Mouse (Mus musculus) adrenal gland, postnatal 25 days (tissue): Measurements from ENCODE around the gene Fbxo6. TPM values are rescaled to one million over a fixed set of nuclear protein-coding genes. Genes with fewer than 3 reads are reported as not detected.

Experiments
- DNase-seq: peaks from one replicate; pipeline ENCODE4 v3.0.0; 2021; ENCODE audit warnings: mixed read lengths
- total RNA-seq: library from RNA; stranded (reverse); gene quantifications from 2 replicates; pipeline ENCODE4 v1.2.3, GENCODE M21; 2021

Gene Fbxo6
- total RNA-seq, 1 experiment from 2014 or later, result 55.3 TPM

DNA sequence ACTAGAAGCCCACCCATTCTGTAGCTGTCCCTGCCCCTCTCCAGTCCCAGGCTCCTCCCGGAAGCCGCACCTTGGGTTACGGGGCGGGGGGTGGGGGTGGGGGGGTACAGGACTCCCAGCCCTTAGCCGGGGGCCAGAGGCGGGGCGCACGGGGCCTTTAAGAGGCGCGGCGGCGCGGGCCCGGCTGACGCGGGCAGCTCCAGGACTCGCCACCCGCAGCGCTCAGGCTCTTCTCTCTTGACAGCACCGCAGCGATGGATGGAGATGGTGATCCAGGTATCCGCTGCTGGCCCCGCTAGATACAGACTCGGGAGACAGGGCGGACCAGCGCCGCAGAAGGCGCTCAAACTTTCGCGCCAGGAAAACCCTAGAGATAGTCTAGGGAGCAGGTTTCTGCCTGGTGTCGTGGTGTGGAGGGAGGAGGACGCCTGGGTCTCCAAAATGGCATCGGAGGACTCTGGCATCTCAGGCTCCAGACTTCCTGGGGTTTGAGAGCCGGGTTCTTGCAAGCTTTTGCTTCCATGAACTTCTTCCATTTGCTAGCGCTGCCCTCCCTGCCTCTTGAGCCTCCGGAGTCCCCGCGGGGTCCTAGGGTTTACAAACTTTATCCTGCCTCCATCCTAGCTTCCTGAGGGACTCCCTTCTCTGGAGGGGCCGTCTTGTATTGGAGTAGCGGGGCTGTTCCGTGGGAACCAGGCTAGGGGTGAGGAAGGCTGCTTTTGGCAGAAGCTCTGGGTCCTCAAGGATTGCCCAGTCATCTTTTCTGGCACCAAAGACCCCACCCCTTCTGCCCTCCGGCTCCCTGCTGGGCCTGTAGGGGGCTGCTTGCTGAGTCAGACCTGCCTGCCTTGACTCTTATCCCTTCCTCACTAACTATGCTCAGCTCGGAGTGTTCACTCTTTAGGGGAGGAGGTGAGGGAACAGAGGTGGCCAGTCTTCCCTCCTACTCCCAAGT is 8.8 kb upstream of the Fbxo6 start, which contains the start of the genes Fbxo44 and Fbxo2:
Fbxo44 (minus strand) TSS at position 47 of the 955 bp plus-strand sequence.
Fbxo2 (plus strand) TSS at position 186 of the 955 bp plus-strand sequence.
- peak; percentile 49 for DNase-seq

DNA sequence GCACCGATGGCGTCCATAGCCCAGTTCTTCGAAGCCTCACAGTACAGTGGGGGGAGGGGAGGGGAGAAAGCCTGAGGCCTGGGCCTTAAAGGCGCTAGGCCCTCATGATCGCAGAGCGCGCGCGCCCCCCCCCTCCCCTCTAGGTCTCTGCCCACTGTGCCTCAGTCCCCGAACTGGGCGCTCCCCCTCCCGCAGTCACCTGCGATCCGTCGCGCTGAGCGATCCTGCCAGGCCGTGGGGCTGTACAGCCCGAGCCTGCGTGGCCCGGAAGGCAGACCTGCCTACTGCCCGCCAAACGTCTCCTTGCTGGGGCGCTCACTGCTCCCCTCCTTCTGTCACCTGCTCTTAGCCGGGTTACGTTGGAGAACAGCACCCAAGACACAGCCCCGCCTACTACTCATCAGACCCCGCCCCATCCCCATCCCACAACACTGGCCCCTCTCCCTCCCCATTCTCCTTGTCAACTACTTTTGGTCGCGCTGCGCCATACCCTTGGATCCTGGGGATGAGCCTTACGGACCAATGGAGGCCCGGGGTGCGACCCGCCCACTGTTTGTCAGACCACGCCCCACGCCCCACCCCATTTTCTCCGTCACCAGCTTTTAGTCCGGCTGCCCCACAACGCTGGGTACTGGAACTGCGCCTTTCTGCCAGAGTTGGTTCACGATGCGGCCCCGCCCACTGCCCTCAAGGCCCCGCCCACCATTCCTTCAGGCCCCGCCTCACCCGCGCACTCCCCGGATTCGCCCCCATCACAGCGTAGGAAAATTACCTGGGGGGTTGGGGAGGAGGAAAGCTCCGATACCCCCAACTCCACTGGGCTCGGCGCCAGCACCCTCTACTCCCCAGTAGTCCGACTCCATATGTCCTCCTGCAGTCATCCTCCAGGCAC is 7.8 kb upstream of the Fbxo6 start:
- DNase-seq, result peak; percentile 94

DNA sequence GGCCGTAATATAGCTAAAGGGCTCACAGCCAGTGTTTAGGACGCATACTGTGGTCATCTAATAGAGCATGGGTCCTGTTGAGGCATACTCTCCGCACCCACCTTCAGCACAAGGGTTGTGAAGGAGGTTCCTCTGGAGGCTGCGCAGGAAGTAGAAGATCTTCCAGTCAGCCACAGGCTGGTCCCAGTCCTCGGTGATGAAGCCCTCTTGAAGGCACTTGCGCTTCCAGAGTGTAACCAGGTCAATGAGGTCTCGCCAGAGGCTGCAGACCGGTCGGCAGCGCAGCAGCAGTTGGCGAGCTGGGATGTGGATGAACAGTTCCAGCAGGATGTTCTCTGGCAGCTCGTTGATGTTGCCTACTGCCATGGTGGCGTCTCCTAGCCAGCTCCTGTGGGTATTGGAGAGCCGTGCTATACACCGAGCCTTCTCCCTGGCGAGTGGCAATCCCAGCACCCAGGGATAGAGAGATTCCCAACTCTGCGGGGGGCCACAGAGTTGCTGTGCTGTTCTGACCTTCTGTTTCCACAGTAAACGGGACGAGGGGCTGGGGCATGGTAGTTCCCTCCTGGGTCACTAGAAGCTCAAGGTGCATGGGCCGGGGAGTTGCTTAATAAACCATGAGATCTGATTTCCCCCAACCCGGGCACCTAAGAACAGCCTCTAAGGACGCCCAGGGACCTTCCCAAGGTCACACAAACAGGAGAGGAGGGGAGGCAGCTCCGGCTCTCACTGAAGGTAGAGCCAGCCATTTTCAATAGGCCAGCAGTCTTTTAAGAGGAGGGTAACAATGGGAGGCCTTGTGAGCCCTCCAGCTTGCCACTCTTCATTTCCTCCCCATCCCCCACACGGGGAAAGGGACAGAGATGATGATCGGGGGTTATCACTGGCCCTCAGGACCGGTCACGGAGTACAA is 6.8 kb upstream of the Fbxo6 start:
- no peak for DNase-seq

GRCm38 (mm10) chr4:148154982-148155381 is 3.0 kb upstream of the Fbxo6 start:
- DNase-seq, result no peak

DNA sequence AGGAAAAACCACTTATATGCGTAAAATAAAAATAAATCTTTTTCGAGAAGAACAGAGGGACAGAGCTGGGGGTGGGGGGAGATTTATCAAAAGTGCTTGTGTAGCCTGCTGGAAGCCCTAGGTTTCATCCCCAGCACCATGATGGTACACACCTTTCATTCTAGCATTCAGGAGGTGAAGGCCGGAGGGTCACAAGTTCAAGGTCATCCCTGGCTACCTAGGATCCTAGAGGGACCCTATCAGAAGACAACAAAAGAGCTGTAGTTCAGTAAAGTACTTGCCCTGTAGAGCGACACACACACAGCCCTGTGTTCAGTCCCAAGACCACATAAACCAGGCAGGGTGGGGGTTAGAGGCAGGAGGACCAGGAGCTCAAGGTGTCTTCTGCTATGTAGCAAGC is 2.1 kb upstream of the Fbxo6 start:
- no peak for DNase-seq

GRCm38 (mm10) chr4:148152547-148152946 is 607 bp upstream of the Fbxo6 start:
- DNase-seq, result no peak

GRCm38 (mm10) chr4:148150953-148151266 is 1.0 kb downstream of the Fbxo6 start:
- no peak for DNase-seq

DNA sequence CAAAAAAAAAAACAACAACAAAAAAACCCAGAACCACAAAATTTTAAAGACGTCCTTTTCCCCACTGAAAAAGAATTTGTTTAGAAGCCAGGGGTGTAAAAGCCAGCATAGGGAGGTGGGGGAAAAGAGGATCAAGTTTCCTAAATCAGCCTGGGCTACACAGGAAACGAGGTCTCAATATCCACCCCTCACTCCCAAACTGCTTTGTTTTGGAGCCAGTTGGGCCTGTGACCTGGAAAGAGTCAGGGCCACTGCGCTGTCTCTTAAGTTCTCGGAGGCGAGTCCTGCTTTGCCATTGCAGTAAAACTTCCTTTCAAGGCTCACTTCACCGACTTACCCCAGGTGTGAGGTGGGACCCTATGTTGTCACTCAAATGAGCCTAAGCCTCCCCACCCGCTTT is 1.7 kb downstream of the Fbxo6 start:
- DNase-seq, result no peak

- no peak for DNase-seq
Observed at GRCm38 (mm10) chr4:148149540-148149939, 2.4 kb downstream of the Fbxo6 start.

DNA sequence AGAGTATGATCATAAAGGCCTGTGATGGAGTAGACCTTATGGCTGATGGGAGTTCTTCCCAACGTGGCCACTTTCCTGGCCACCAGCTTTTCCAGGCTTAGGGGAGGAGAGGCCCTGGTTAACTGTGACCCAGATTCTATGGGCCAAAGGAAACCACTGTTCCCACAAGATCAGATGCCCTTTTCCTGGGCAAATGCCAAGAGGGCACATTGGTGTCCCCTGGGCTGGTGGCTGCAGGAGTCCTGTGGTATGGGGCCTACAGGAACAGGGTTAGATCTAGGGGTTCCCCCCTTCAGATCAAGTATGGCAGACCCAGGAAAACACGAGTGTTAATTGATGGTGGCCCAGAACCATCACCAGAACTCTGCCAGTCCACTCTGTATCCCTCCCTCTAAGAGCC is 4.2 kb downstream of the Fbxo6 start:
- DNase-seq, result no peak

- DNase-seq, result no peak
Observed at GRCm38 (mm10) chr4:148143721-148144120, 8.2 kb downstream of the Fbxo6 start.

DNA sequence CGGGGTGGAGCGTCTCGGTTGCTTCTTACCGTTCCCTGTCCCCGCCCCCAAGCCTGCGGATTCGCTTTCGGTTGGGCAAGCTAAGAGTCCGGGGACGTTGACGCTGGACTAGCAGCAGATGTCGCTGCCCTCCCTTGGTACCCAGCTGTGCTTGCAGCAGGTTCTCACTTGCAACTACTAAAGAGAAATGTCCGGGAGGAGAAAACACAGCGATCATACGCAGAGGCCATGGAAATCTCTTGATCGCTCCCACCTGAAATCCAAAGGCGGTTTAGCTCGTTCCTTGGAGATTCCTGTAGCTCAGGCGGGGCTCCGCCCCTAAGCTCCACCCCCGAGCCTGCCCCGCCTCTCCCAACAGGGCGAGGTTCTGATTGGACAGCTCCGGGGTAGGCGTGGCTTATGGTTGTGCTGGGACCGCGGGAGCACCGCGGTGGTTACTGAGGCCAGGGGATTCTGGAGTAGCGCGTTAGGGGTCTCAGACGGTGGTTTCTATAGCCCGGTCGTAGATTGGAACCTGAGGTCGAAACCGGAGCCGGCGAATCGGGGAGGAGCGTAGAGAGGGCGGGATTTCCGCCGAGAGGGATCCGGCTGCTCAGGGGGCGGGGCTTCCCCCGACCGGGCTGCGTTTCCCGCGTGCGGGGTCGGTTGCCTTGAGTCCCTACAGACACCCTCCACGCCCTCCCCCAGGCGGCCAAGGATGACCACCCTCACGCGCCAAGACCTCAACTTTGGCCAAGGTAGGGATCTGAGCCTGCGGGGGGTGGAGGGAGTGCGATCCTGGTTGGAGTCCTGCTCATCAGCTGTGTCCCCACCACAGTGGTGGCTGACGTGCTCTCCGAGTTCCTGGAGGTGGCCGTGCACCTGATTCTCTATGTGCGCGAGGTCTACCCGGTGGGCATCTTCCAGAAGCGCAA is 11.6 kb downstream of the Fbxo6 start:
- DNase-seq, result peak; percentile 90

DNA sequence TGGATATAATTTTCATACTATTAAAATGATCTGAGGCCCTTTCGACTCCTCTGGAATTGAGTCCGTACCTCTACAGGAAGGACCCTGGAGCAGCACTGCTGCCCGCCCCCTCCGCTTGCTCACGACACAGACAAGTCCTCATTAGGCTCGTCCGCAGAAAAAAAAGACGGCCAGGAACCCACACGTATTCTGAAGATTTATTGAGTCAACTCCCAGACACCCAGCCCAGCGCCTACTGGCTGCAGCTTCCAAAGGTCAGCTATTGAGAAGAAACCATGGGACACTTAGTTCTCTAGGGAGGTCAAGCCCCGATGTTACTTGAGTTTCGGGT is 12.2 kb downstream of the Fbxo6 start:
- no peak for DNase-seq

- no peak for DNase-seq
Observed at GRCm38 (mm10) chr4:148137503-148137902, 14.4 kb downstream of the Fbxo6 start.

GRCm38 (mm10) chr4:148134988-148135387 is 17.0 kb downstream of the Fbxo6 start:
- no peak for DNase-seq

GRCm38 (mm10) chr4:148131497-148132081 is 20.4 kb downstream of the Fbxo6 start:
- no peak for DNase-seq

GRCm38 (mm10) chr4:148130561-148131413 is 21.2 kb downstream of the Fbxo6 start, which contains the start of gene Draxin:
Gene Draxin (minus strand): TSS chr4:148130698.
- peak; percentile 67 for DNase-seq

GRCm38 (mm10) chr4:148130133-148130532 is 21.8 kb downstream of the Fbxo6 start, which contains the start of gene Mad2l2:
Gene Mad2l2 (plus strand): TSS chr4:148130384.
- DNase-seq, result no peak

- no peak for DNase-seq
Observed at GRCm38 (mm10) chr4:148128672-148129071, 23.3 kb downstream of the Fbxo6 start.
